ENCODE assay signal across 7 mouse cellular contexts in the genomic region with DNA sequence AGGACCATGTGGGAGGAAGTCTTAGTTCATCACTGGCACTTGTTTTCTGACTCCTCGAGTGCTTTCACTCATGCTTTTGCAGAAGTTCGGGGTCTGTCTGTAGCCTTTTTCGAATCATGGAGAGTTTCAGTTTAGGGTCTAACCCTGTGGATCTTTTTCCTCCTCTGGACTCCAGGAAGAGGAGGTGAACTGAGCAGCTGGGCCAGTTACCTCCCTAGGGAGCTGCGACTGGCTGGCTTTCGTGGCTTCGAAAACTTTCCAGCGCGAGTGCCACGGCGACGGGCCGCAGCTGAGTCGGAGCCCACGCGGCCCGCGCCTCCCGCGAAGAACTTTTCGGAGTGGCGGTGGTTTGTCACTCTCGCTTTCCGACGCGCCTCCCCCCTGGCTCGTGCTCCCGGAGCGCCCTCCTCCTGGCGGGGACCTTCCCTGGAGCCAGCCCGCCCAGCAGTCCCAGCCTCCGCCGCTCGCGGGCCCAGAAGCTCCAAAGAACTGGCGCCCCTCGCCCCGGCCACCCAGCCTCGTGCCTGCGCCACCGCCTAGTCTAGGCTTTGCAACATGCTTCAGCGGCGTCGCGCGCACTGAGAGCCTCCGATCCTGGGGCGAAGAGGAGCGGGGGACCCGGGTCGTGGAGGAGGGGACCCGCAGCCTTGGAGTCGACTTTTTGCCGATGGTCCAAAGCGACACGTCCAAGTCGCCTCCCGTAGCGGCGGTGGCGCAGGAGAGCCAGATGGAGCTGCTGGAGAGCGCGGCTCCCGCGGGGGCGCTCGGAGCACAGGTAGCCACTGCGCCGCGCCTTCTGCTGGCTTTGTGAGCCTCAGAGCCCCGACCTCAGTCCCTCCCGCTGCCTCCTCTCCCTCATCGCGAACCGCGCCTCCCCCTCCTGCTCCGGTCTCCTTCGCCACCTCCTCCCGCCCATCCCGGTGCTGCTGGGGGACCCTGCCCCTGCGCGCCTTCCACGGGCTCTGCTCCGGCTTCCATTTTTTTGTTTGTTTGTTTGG. TPM values are rescaled to one million over a fixed set of nuclear protein-coding genes. Genes with fewer than 3 reads are reported as not detected.
A peak's percentile ranks its signal among the peaks of the same experiment; 100 is the strongest.
DNase-seq lines count a peak whose midpoint lies in the region; ATAC-seq and TF ChIP-seq lines count a peak whose summit lies in the region.

No protein-coding gene starts in this region.

- H3K9me3 ChIP-seq in embryonic facial prominence, embryonic 12.5 days, result no peaks in the 10 kb centered on the region
- no peaks in the 10 kb centered on the region for H3K9me3 ChIP-seq in heart, embryonic 10.5 days
- no peaks in the 10 kb centered on the region for H3K9me3 ChIP-seq in kidney, embryonic 14.5 days (ENCODE audit: control insufficient read depth, low read length)
- no peaks in the 10 kb centered on the region for H3K9me3 ChIP-seq in midbrain, postnatal 0 days (ENCODE audit: low read length)
- no peaks in the 10 kb centered on the region for H3K9me3 ChIP-seq in stomach, embryonic 14.5 days (ENCODE audit: control insufficient read depth, low read depth, low read length)

- peak overlapping the region; percentile 91 for H3K4me2 ChIP-seq in embryonic facial prominence, embryonic 12.5 days (replicated peaks)
- H3K4me2 ChIP-seq in kidney, embryonic 14.5 days (replicated peaks; ENCODE audit: low read depth, low read length), result peak overlapping the region; percentile 96
- H3K4me2 ChIP-seq in midbrain, postnatal 0 days (ENCODE audit: low read depth, low read length, poor library complexity, severe bottlenecking), result peak overlapping the region; percentile 98
- peak overlapping the region; percentile 93 for H3K4me2 ChIP-seq in stomach, embryonic 14.5 days (replicated peaks; ENCODE audit: low read depth, low read length)

- peak overlapping the region; percentile 61 for H3K9ac ChIP-seq in embryonic facial prominence, embryonic 12.5 days
- H3K9ac ChIP-seq in kidney, embryonic 14.5 days (ENCODE audit: low read depth, low read length), result peak overlapping the region; percentile 67
- H3K9ac ChIP-seq in midbrain, postnatal 0 days (replicated peaks; ENCODE audit: low read length, poor library complexity, severe bottlenecking), result peak overlapping the region; percentile 47
- H3K9ac ChIP-seq in stomach, embryonic 14.5 days (replicated peaks; ENCODE audit: low read depth, low read length), result peak overlapping the region; percentile 65

- peak overlapping the region; percentile 65 for H3K27ac ChIP-seq in embryonic facial prominence, embryonic 12.5 days
- H3K27ac ChIP-seq in heart, embryonic 10.5 days, result peak overlapping the region; percentile 97
- no peak overlapping the region for H3K27ac ChIP-seq in kidney, embryonic 14.5 days (ENCODE audit: low read depth, low read length)
- peak overlapping the region; percentile 27 for H3K27ac ChIP-seq in midbrain, postnatal 0 days (ENCODE audit: low read depth, low read length)
- peak overlapping the region; percentile 84; the same call in 1 of the 2 replicates for H3K27ac ChIP-seq in stomach, embryonic 14.5 days (ENCODE audit: low read length)

- H3K27me3 ChIP-seq in embryonic facial prominence, embryonic 12.5 days, result peaks cover 4% of the 10 kb centered on the region; the same call in 1 of the 2 replicates
- H3K27me3 ChIP-seq in heart, embryonic 10.5 days (ENCODE audit: insufficient read depth, poor library complexity, severe bottlenecking), result no peaks in the 10 kb centered on the region
- 0 out of 2 replicates have a peak, but pooled peaks cover 3% of the 10 kb centered on the region for H3K27me3 ChIP-seq in kidney, embryonic 14.5 days (ENCODE audit: control insufficient read depth, insufficient read depth, low read length)
- no peaks in the 10 kb centered on the region for H3K27me3 ChIP-seq in midbrain, postnatal 0 days (ENCODE audit: insufficient read depth, low read length)
- no peaks in the 10 kb centered on the region for H3K27me3 ChIP-seq in stomach, embryonic 14.5 days (ENCODE audit: control insufficient read depth, insufficient read depth, low read length)

- DNase-seq in adrenal gland, postnatal 4 days (ENCODE audit: low spot score in 2 of 2), result peak; percentile 53 to 60
- peak; percentile 88 for DNase-seq in heart, embryonic 10.5 days (ENCODE audit: low spot score)
- DNase-seq in liver, result peak; percentile 45
- DNase-seq in midbrain, postnatal 0 days (ENCODE audit: low spot score), result peak; percentile 52

- peaks cover 7% of the 10 kb centered on the region; the same call in 1 of the 2 replicates for H3K4me1 ChIP-seq in embryonic facial prominence, embryonic 12.5 days
- H3K4me1 ChIP-seq in heart, embryonic 10.5 days, result peaks cover 21% of the 10 kb centered on the region
- no peaks in the 10 kb centered on the region for H3K4me1 ChIP-seq in kidney, embryonic 14.5 days (ENCODE audit: control insufficient read depth, insufficient read depth, low read length)
- no peaks in the 10 kb centered on the region for H3K4me1 ChIP-seq in midbrain, postnatal 0 days (ENCODE audit: insufficient read depth, low read length)
- peaks cover 5% of the 10 kb centered on the region; the same call in 1 of the 2 replicates for H3K4me1 ChIP-seq in stomach, embryonic 14.5 days (ENCODE audit: control insufficient read depth, insufficient read depth, low read length)

- peak; percentile 89 for ATAC-seq in embryonic facial prominence, embryonic 12.5 days (ENCODE audit: insufficient number of reproducible peaks, insufficient read depth, low FRiP score, low TSS enrichment)
- ATAC-seq in kidney, embryonic 14.5 days (ENCODE audit: low FRiP score, low TSS enrichment), result peak; percentile 93
- ATAC-seq in midbrain, postnatal 0 days (ENCODE audit: low FRiP score), result peak; percentile 86
- peak; percentile 90 for ATAC-seq in stomach, embryonic 14.5 days (ENCODE audit: insufficient number of reproducible peaks, insufficient read depth, low FRiP score, low read depth)

- TF ChIP-seq CTCF in midbrain, postnatal 0 days (IDR thresholded peaks at IDR 0.05), result peak; percentile 41

- peak overlapping the region; percentile 61 for H3K4me3 ChIP-seq in embryonic facial prominence, embryonic 12.5 days
- peak overlapping the region; percentile 82 for H3K4me3 ChIP-seq in heart, embryonic 10.5 days
- H3K4me3 ChIP-seq in kidney, embryonic 14.5 days (ENCODE audit: low read length), result peak overlapping the region; percentile 63
- H3K4me3 ChIP-seq in midbrain, postnatal 0 days (ENCODE audit: low read depth, low read length), result peak overlapping the region; percentile 72
- peak overlapping the region; percentile 69 for H3K4me3 ChIP-seq in stomach, embryonic 14.5 days (ENCODE audit: low read depth, low read length)

- no peaks in the 10 kb centered on the region for H3K36me3 ChIP-seq in embryonic facial prominence, embryonic 12.5 days
- no peaks in the 10 kb centered on the region for H3K36me3 ChIP-seq in heart, embryonic 10.5 days
- H3K36me3 ChIP-seq in kidney, embryonic 14.5 days (ENCODE audit: control insufficient read depth, insufficient read depth, low read length), result no peaks in the 10 kb centered on the region
- no peaks in the 10 kb centered on the region for H3K36me3 ChIP-seq in midbrain, postnatal 0 days (ENCODE audit: insufficient read depth, low read length)
- H3K36me3 ChIP-seq in stomach, embryonic 14.5 days (ENCODE audit: control insufficient read depth, insufficient read depth, low read length), result no peaks in the 10 kb centered on the region

- under 1% methylated on average over 79 of the region's 83 CpGs for WGBS in embryonic facial prominence, embryonic 12.5 days
- under 1% methylated on average over 83 of the region's 83 CpGs for whole genome bisulfite sequencing in heart, embryonic 10.5 days
- under 1% methylated on average over 81 of the region's 83 CpGs for WGBS in kidney, embryonic 14.5 days
- under 1% methylated on average over 71 of the region's 83 CpGs for WGBS in midbrain, postnatal 0 days
- under 1% methylated on average over 79 of the region's 83 CpGs for WGBS in stomach, embryonic 14.5 days

RNA-seq across cellular contexts. Expression of gene Cacnb2, which starts 1.2 kb away (rescaled TPM):
- 10 to 100 TPM; 58.6 to 61.6 TPM for total RNA-seq in adrenal gland, postnatal 4 days (2021)
- 2.3 and 3.4 TPM in 2 replicates for polyA plus RNA-seq in embryonic facial prominence, embryonic 12.5 days (2016; fragmentation: Nextera tagmentation; extraction: Ambion mirVana)
- polyA plus RNA-seq in heart, embryonic 10.5 days (2016; fragmentation: Nextera tagmentation; extraction: Ambion mirVana), result 8.3 and 11.3 TPM in 2 replicates
- polyA plus RNA-seq in kidney, embryonic 14.5 days (2014; fragmentation: Nextera tagmentation; extraction: Ambion mirVana), result 1.2 and 1.7 TPM in 2 replicates
- 28.7 and 37.5 TPM in 2 replicates for total RNA-seq in midbrain, postnatal 0 days (2014; rRNA removed)
- 8.1 and 10.9 TPM in 2 replicates for polyA plus RNA-seq in midbrain, postnatal 0 days (2015; fragmentation: Nextera tagmentation; extraction: Ambion mirVana)
- polyA plus RNA-seq in stomach, embryonic 14.5 days (2014; fragmentation: Nextera tagmentation; extraction: Ambion mirVana), result 5.7 and 6.2 TPM in 2 replicates
